Mouse (Mus musculus): Measurements from ENCODE around the gene Nav3.

Gene Nav3

DNA sequence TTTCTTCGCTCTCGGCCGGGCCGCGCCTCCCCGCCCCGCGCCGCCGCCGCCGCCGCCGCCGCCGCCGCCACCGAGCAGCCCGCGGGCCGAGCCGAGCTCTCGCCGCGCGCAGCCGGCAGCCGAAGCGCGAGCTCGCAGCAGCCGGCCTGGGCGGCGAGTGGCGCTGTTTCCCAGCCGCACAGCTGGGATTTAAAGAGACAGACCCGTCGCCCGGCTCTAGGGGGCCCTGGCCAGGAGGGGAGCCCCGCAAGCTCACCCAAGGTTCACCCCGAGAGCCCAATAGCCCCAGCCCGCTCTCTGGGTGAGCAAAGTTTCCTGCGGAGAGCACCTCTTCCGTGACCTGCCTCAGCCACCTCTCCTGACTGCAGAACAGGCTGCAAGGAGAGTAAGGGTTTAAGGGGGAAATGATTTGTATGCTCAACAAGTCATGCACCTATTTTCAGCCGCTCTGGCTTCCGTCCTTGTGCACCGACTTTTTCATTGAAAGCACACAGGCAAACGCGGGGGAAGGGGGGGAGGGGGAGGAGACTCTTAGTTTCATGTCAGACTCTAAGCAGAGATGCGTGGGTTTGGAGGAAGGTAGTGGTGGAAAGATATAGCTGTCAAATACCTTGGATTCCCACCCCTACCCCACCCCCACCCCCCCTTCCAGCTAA, at the start of gene Nav3:
Gene Nav3 (minus strand): TSS at position 367 of the 656 bp plus-strand sequence.
- no peak for DNase-seq (ENCODE audit: low read depth, low spot score)

DNA sequence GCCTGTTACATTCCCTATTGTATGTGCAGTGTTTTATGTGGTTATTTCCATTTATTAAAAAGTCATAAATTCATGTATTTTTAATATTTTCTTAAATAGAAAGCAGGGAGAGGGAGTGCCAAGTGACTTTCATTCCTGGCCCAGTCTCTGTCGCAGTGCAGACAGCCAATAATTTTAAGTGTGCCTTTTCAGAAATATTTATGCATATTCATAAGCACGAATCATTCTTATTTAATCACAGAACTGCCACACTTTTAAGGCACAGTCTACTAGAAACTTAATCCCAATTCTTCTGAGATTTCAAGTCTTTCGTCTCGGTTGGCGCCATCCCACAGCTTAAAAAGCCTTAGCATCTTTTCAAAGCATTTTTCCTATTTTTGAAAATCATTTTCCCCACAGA, 29.3 kb upstream of the Nav3 start:
- DNase-seq (ENCODE audit: low read depth, low spot score): no peak

DNA sequence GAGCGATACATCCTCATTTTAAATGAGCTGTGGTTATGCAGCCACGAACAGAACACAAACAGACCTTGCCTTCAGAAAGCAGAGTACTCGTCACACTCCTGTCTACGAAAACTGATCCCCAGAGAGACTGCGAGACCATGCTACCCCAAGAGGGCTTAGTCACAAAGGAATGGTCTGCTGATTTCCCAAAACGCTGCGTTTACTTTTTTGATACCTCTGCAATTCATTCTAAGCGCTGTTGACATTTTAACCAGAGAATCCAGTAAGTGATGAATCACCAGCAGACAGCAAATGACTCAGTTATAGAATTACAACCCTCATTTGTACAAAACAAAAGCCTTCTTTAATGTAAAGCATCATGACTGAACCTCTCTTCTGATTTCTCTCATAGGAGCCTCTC, 28.8 kb upstream of the Nav3 start:
- DNase-seq (ENCODE audit: low read depth, low spot score): no peak

DNA sequence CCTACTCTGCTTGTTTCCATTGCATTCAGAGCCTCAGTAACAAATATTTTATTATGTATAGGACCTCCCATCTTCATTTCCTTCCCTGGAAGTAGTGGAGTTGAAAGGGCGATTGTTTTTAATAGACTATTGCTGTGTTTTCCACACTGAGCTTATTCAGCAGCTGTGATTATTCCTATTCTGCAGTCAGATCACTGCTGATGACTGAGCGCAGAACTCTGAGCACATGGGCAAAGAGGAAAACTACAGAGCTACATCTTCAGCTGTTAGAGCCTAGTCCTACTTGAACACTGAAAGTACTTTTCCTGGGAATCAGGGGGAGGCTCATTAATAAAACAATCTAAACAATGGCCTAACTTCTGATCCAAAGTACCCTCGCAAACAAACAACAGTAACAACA, 23.2 kb upstream of the Nav3 start:
- no peak for DNase-seq (ENCODE audit: low read depth, low spot score)

DNA sequence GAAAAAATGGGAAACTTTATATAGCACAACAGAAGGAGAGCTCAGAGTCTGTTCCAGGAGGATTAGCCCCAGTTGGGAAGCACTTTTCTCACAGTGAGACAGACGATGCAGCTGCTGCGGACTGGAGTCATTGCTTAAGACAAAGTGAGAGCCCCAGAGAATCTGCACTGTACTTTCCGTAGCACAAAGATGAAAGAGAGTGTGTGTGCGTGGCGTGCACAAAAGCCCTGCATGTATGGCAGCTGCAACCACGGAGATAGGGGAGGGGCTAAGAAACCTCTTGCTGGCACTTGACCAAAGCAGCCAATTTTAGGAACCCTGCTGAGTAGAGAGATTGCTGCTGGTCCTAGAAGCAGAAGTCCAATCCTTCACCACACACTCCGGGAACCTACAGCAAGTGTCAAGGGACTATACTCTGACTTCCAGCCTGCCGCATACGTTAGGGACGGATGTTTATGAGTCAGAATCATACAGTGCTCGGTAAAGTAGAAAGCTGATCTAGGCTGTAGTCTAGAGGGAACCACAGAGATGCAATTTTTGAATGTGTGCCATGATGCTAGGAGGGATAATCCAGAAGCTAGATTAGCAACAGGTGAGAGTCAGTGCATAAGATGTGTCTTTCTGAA, 21.8 kb upstream of the Nav3 start:
- no peak for DNase-seq (ENCODE audit: low read depth, low spot score)

- no peak for DNase-seq (ENCODE audit: low read depth, low spot score)
Observed at GRCm38 (mm10) chr10:110474107-110474506, 18.1 kb upstream of the Nav3 start.

GRCm38 (mm10) chr10:110469445-110469844, 13.4 kb upstream of the Nav3 start:
- DNase-seq (ENCODE audit: low read depth, low spot score): no peak

GRCm38 (mm10) chr10:110455063-110455837, 754 bp downstream of the Nav3 start:
- DNase-seq (ENCODE audit: low read depth, low spot score): no peak

GRCm38 (mm10) chr10:110453566-110453965, 2.4 kb downstream of the Nav3 start:
- no peak for DNase-seq (ENCODE audit: low read depth, low spot score)

DNA sequence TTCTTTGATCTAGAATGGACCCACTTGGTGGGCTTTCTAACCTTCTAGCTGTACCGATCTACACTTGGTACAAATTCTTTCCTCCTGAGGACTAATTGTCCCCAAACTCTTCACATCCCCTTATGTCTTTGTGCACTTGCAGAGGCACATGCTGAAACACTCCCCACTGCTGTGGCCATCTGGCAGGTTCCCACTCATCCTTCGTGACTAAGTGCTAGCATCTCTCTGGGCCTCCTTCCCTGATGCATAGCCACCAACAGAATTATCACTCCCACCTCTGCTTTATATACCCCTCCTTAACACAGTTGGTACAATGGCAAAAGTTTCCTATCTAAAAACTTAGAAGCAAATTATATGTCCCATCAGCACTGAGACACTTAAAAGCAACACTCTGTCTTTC, 15.6 kb downstream of the Nav3 start:
- no peak for DNase-seq (ENCODE audit: low read depth, low spot score)

DNA sequence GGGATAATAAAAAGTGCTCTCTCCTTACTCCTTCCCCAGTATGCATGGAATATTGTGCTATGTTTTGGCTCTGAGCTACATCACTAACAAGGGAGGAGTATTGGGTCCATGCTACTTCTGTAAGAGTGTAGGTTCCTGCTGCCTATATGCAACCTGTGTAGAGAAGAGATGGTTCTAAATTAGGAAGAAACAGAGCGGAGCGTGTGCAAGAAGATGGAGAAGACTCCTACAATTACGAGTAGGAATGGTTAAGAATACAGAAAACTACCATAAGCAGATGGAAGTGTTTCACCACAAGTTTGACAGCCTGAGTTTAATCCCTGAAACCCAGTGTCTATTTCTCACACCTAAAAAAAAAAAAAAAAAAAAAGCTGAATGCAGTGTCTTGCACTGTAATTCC, 24.9 kb downstream of the Nav3 start:
- DNase-seq (ENCODE audit: low read depth, low spot score): no peak

- no peak for DNase-seq (ENCODE audit: low read depth, low spot score)
Observed at GRCm38 (mm10) chr10:110429578-110429977, 26.4 kb downstream of the Nav3 start.

DNA sequence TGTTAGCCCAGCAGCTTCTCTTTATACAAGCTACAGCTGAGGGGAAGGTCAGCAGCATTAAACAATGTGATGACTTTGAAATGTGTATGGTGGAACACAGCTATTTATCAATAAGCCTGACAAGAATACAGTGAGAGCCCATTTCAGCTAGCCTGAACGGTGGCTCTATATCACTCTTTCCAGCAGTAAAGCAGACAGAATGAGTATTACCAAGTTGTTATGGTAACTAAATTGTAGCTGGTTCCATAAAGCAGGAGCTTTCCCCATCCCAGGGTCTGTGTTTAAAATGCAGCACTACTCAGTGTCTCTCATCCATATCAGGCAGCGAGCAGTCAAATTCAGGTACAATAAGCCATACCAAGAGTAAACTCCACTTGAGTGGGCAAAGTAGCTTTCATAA, 27.0 kb downstream of the Nav3 start:
- DNase-seq (ENCODE audit: low read depth, low spot score): no peak

- no peak for DNase-seq (ENCODE audit: low read depth, low spot score)
Observed at GRCm38 (mm10) chr10:110421533-110421932, 34.5 kb downstream of the Nav3 start.

GRCm38 (mm10) chr10:110417003-110417402, 39.0 kb downstream of the Nav3 start:
- DNase-seq (ENCODE audit: low read depth, low spot score): no peak

DNA sequence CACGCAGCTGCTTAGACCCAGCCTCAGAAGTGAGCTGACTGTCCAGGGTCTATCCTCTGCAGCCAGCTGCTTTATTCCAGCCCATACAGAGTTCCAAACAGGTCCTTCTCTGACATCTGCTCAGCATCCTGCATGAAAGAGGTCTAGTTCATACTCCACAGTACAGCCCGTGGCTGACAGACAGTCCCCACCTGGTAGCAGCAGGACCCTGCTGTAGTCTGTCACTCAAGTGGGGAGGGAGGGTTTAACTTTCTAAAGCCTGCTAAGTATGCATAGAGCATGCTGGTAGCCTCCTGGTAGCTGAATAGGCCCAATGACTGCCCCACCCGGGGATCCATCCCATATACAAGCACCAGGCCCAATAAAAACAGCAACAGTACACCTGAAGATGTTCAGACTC, 40.4 kb downstream of the Nav3 start:
- no peak for DNase-seq (ENCODE audit: low read depth, low spot score)

DNA sequence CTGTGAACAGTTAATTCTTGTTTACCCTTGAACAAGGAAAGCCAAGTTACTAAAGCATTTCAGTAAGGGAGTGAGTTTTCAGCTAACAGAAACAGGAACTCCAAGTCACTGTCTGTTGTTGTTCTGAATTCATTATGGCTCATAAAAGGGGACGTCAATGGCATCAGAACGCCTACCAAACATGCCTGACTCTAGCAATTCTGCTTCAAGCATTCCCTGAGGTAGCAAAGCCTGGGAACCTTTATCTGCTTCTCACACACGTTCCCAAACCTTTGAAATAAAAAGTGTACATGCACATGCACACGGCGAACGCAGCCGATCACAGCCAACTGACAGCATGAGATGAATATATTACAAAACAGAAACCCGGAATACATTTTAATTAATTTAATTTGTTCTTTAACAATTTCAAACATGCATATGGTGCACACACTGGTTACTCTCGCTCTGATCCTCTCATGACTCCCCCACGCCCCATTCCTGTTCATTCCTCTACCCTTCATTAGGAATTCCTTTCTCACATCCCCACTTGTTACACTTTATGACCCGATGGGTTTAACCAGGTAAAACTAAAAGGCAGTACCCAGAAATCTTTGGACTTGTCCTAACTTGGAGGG, 42.6 kb downstream of the Nav3 start:
- DNase-seq (ENCODE audit: low read depth, low spot score): no peak

GRCm38 (mm10) chr10:110402950-110403349, 53.1 kb downstream of the Nav3 start:
- DNase-seq (ENCODE audit: low read depth, low spot score): no peak

- no peak for DNase-seq (ENCODE audit: low read depth, low spot score)
Observed at GRCm38 (mm10) chr10:110400642-110401041, 55.4 kb downstream of the Nav3 start.

- no peak for DNase-seq (ENCODE audit: low read depth, low spot score)
Observed at GRCm38 (mm10) chr10:110398643-110399042, 57.4 kb downstream of the Nav3 start.

DNA sequence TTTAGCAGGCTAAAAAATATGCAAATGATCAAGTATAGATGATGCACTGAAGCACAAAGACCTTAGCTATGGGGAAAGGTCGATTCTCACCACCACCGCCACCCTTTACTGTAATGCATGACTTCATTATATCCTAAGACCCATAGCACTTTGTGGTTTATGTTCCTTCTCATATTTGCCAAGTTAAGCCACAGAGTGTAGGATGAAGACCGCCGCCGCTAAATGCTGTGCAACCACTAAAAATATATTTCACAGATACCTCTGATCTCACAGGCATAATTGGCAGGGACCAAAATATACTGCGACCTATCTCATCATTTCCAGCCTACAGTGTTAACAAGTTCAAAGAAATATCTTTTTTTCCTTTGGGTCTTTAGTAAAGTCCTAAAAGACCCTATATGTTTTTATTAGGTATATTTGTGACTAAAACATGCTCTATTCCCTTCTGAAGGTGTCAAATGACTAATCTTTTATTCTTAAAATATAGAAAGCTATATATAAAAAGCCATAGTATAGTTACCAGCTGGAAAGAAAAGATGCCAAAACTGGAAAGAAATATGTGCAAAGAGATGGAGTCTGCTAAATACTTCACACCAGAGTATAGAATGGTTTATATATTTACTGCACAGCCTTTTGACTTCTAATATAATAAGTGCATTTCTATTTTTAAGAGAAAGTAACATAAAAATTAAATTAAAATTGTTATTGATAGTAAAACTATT, 69.4 kb downstream of the Nav3 start:
- DNase-seq (ENCODE audit: low read depth, low spot score): no peak

All from CD4-positive, CD25-positive, alpha-beta regulatory T cell, adult 2 months (primary cell).